Mouse (Mus musculus) thymus, postnatal 36 days (tissue): ENCODE measurements around the gene Echdc2.

Source experiments
- DNase-seq, 2 experiments: peaks; one replicate each; pipeline ENCODE4 v3.0.0; 2022; ENCODE audit warnings: mixed read lengths in 2 of 2

Gene Echdc2

DNA sequence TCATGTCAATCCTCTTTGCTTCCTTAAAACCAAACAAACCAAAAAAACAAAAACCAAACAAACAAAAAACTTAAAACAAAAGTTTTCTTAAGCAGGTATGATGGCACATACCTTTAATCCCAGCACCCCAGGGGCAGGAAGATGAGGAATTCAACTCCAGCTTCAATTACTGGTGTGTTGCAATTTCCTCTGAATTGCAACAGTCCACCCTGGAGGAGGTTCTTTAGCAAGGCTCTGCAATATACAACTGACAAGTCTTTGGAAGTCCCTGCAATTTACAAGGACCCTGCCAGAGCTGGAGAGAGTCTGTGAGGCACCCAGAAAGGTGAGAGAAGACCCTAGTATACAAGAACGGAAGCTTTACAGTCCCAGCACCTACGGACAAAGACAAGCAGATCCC lies 47.8 kb downstream of the Echdc2 start:
- DNase-seq = no peak

DNA sequence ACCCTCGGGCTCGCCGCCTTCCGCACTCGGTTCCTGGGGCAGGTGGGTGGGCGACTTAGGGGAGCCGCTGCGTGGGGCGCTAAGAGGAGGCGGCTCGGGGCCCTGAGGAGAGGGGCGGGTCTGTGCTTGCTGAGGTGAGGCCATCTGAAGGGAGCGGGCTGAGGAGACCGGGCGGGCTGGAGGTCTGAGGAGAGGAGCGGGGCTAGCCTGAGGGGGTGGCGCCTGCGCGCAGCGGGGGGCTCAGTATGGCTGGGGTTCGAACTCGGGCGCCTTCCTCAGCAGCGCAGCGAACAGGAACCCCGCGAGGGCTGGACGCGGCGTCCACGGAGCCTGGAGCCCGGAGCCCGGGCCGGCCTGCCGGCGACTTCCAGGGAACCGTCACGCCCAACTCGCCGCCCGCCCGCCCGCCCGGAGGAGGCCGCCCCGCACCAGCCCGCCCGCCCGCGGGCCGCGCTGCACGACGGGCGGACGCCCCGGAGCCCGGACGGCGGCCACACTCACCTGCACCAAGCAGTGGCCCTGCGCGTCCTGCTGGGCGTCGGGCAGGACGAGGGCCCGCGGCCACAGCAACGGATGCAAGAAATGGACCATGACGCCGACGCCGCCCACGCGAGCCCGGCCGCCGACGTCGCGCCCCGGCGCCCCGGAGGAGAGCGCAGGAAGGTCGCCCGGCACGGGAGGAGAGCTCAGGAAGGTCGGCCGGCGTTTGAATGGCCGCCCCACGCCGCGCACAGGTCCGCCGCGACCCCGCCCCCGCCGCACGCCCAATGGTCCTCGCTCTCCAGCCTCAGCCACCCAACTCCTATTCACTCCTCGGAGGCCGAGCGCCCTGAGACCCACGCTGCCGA lies 52.3 kb downstream of the Echdc2 start, which contains the start of gene Zyg11a:
Zyg11a (minus strand) TSS at position 717 of the 848 bp plus-strand sequence.
- DNase-seq = peak in 1 of 2 experiments; percentile 6

DNA sequence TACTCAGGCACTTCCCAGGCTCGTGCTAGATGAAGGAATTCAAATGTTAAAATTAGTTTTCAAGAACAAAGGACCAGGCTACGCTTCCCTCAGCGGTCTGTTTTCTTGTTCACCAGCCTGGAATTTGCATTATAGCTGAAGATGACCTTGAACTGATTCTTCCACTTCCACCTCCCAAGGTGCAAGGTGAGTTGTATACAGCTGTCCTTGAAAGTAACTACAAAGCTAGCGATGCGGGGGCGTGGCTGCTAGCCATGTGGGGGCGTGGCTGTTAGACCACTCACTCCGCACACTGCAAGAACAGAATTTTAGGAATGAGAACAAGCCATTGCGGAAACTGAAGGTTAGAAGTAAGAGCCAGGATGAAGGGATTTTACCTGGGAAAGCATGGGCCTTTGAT lies 53.8 kb downstream of the Echdc2 start:
- DNase-seq = no peak

GRCm38 (mm10) chr4:108222507-108222906 lies 57.3 kb downstream of the Echdc2 start:
- DNase-seq = no peak

DNA sequence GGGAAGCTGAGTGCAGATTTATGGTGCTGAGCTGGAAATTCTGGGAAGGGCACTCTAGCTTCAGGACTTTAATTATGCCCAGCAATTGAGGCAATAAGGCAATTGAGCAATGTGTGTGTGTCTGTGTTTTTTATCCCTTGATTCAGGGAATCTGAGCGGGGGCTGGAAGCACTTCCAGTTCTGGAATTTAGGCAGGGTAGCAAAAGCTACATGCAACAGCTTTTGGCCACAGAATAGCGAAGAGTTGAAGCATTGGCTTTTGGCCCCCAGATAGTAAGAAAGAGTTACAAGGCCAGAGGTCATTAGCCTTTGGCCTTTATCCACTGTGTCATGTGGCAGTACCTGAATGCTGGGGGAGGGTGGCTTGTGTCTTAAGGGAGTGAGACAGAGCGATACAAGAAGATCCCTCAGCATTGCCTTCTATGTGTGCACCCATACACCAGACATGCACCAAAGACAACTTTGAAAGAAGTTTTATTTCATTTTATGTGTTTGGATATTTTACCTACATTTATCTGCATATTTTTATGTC lies 60.2 kb downstream of the Echdc2 start:
- DNase-seq = no peak
